Mouse (Mus musculus): ENCODE measurements at regions not wholly inside any gene's neighbourhood (a gene's known extent, or its start where the extent isn't known, plus 50 kb on each side); places are given as distances from the start of the nearest gene placed in this dataset.

DNA sequence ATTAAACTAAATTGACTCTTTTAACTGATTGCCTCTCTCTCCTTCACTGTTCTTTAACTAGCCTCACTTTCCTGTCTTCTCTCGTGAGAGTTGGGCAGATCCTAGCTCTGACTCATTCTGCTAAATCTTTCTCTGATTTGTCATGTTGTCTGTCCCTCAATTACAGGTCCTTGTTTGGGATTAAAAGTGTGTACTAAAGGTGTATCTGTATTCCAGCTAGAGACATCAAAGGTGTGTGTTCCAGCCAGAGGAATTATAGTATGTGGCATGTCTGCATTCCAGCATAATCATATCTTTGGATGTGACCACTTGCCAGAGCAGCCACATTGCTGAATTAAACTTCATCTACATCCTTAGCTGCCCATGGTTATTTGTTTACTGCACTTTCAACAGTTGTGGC is 167.5 kb upstream of the Fam83b start:
- DNase-seq (ENCODE audit: extremely low read depth, low read depth): no peak

DNA sequence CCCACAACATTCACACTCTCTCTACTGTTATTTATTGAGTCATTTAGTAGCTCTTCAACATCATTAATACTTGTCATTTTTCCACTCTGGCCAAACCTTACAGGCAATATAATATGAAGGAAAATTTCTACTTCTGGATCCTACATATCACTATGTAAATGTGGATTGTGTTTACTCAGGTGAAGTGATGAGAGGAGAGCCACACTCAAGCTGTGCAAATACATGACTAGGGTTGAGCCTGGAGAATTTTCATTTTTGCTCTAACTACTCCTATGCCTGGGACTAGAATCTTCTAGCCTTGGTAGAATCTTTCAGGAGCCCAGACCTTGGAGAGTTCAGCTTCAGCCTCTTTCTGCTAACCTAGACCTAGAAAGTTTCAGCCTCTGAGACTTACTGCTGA is 166.9 kb upstream of the Fam83b start:
- no peak for DNase-seq (ENCODE audit: extremely low read depth, low read depth)

DNA sequence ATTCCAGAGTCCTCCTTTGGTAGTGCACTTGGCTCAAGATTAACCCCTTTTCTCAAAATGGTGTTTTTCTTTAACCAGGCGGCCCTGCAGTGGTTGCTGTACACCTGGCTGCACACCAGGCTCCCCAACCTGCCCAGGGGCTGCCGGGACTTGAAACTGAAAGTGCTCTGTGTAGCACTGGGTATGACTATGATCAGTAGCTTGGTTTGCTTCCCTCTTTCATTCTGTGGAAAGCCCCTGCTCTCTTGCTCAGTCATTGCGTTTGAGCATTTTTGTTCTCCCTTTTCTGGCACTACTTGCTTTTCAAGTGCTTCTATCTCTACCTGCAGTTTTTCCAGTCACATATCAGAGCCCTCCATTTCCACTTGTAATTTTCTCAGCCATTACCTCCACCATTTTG is 156.0 kb upstream of the Fam83b start:
- no peak for DNase-seq (ENCODE audit: extremely low read depth, low read depth)

DNA sequence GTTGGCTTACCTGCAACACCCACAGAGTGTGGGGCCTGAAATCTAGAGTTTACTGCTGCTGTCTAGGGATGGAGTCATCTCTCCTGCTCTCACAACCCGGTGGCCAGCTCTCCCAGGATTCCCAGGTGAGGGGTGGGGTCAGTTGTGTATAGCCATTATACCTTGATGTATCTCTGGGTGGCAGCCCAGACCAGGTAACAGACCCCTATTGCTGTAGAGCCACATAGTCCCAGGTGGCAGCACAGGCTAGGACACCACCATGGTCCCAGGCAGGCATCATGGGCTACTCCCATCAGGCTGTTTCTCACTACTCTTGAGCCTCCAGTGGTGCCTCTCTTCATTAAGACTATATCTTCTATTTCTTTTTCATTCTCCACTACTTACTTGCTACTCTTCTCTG is 148.9 kb upstream of the Fam83b start:
- no peak for DNase-seq (ENCODE audit: extremely low read depth, low read depth)

DNA sequence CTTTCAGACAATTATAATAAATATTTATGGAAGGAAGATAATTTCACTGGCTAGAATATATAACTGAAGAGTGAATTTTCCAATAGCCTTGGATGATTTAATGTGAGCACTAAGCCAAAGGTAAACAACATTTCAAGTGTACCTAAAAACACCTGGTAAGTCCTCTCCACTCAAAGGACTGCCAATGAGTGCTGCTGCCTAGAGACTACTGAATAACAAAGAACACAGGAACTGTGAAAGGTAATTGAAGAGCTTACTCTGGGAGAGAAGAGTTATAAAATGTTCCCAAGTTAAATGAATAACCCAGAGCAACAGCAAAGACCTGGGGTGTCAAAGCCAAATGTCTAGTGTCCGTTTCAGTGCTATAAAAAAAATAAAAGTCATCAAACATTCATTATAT is 139.5 kb upstream of the Fam83b start:
- DNase-seq (ENCODE audit: extremely low read depth, low read depth): no peak

DNA sequence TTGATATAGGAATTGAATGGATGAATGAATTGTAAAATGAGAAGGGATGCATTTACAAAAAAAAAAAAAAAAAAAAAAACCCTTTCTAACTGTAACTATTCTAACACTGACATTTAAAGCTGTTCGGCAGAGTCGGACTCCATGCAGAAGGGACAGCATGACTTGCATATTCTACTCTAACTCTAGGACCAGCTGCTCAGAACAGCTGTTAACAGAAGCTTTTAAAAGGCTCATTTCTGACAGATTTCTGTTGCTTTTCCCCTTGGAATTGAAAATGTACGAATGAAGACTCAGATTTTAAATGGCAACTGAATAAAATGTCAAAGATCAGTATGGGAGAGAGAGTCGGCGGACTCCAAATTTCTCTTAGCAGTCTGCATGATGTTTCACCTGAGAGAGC is 138.9 kb upstream of the Fam83b start:
- DNase-seq (ENCODE audit: extremely low read depth, low read depth): no peak

DNA sequence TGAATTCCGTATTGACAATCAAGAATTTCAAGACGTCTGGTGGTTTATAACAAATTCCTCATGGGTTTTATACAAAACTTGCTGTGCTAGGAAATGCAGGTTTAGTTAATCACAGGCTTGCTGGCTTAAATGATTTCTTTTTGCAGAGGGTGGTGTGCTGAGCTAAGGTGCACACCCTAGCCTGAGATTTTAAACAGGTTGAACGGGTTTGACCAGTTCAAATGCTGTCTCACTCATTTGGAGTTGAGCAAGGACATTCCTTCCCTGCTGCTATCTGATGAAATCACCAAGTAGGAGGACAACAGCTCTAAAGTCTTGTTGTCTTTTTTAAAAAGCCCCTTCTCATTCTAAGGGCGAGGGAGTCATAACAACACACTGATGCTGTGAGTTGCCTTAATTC is 128.6 kb upstream of the Fam83b start:
- no peak for DNase-seq (ENCODE audit: extremely low read depth, low read depth)

DNA sequence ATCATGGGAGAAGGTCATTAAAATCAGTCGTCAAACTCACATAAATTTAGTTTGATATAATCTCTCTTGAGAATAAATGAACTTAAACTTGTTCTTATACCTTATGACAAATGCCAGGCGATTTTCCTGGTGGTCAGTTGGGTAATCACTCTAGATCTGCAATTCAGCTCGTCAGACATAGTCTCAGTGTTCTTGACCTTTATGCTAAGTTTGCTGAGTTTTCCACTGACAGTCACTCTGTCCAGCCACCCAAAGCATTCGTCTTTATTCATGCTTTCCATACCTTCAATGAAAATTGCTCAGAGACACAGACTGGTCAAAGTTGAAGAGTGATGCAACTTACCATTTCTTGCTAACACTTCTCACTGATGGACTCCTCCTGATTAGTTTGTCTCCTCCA is 126.1 kb upstream of the Fam83b start:
- no peak for DNase-seq (ENCODE audit: extremely low read depth, low read depth)

DNA sequence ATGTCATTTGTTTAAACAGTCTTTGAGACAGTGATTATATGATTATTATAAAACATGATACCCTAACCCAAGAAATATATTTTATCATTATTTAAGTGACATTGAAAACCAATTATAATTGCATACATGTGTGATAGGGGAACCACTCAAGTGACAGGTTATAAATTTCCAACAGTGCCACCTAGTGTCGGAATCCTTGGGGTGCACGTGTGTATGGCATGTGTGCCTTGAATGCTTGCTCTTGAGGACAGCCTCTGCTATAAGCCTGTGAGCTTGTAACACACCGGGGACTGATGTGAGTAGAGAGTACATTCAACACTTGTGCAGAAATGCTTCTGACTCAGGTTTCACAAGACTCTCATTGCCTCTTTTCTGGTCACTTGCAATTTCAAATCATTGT is 93.9 kb upstream of the Fam83b start:
- DNase-seq (ENCODE audit: extremely low read depth, low read depth): peak; percentile 44

DNA sequence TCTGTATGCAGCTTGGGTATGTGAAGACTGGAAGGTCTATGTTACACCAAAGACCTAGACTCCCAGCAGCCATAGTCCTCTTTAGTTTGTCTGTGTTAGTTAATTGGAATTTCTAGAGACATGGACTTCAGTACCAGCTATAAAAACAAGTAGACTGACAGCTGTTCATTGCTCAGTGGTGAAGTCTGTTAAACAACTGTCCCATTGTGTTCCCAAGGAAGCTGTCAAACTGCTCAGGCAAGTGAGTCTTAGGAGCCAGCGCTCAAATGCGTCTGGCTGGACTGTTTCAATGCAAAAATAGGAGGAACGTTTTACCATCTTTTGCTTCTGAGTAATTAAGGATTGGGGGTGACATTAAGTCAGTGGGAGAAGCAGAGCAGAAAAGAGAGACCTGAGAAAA is 92.9 kb upstream of the Fam83b start:
- DNase-seq (ENCODE audit: extremely low read depth, low read depth): no peak

DNA sequence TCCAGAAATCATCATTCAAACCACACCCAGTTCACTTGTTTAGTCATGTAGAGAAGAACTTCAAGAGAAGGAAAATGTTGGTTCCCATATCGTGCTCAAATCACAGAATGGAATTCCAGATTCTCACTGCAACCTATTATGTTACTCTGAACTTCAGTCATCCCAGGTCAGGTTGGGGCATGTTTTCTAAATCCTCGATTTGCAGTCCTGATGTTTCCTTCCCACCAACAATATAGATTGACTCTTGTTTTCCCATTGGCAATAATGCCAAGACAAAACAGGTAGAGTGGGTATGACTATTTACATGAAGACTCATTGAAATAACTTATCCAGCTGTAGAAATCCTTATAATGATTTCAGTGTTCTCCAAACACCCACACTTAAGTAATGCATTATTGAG is 86.4 kb upstream of the Fam83b start:
- no peak for DNase-seq (ENCODE audit: extremely low read depth, low read depth)

DNA sequence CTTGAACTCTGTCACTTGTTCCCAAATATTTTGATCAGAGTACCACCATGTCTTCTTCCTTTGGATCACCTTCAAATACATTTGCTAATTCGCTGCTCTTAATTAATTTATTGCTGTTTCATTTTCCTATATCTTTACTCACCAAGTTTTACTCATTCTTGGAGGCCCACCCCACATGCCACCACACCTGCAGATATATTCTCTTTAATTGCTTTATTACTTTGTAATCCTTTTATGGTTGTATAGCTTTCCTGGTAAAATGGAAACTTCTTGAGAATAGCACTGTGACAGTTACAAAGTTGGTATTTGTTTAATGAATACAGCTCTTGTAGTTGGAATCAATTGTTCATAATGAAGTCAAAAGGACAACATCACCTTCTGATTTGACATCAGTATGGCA is 82.6 kb upstream of the Fam83b start:
- DNase-seq (ENCODE audit: extremely low read depth, low read depth): no peak

DNA sequence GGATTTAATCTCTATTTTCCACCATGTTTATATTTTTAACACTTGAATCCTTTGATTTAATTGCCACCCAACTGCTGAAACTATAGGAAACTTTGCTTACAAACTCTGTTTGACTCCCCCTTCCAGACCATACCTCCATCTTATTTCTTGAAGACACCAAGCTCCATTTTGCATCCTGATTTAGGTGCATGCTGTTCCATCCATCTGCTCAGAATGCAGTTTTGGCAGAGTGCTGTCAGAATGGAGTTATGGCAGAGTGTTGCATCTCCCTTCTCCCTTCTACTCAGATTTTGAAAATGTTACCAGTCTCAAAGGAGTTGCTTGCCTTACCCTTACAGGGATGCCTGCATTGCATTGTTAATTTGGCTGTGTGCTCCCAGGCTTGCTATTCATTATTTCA is 79.5 kb upstream of the Fam83b start:
- no peak for DNase-seq (ENCODE audit: extremely low read depth, low read depth)

Data from MEL-GATA-1-ER (cell line).